Mouse (Mus musculus) stomach, embryonic 15.5 days (tissue): ENCODE data around the gene Cactin. TPM values are rescaled to one million over a fixed set of nuclear protein-coding genes. Genes with fewer than 3 reads are reported as not detected.
A peak's percentile ranks its signal among the peaks of the same experiment; 100 is the strongest.

ENCODE experiments used
- ATAC-seq: fragments of 200-750 bp; cut with Nextera tagmentation; 2 replicates; pipeline ENCODE4 v1.8.0; 2017; ENCODE audit warnings: low read depth, moderate number of reproducible peaks, moderate TSS enrichment; ENCODE audit not compliant: insufficient read depth, low FRiP score
- H3K27ac ChIP-seq: fragments of 300-500 bp; sonication (generic); 2 replicates; pipeline ENCODE4 v1.5.1; 2015; ENCODE audit warnings: mild to moderate bottlenecking, inconsistent platforms
- H3K27me3 ChIP-seq: fragments of 300-500 bp; sonication (generic); replicated peaks from 2 replicates; pipeline ENCODE4 v1.6.1; 2015; ENCODE audit warnings: inconsistent platforms
- H3K36me3 ChIP-seq: fragments of 300-500 bp; sonication (generic); 2 replicates; pipeline ENCODE4 v1.6.1; 2015; ENCODE audit warnings: inconsistent platforms
- H3K4me1 ChIP-seq: fragments of 300-500 bp; sonication (generic); 2 replicates; pipeline ENCODE4 v1.6.1; 2015; ENCODE audit warnings: inconsistent platforms
- H3K4me2 ChIP-seq: fragments of 300-500 bp; sonication (generic); 2 replicates; pipeline ENCODE4 v1.6.1; 2015; ENCODE audit warnings: mild to moderate bottlenecking, inconsistent platforms
- H3K4me3 ChIP-seq: fragments of 300-500 bp; sonication (generic); replicated peaks from 2 replicates; pipeline ENCODE4 v1.5.1; 2015; ENCODE audit warnings: inconsistent platforms
- H3K9ac ChIP-seq: fragments of 300-500 bp; sonication (generic); 2 replicates; pipeline ENCODE4 v1.6.1; 2015; ENCODE audit warnings: inconsistent platforms
- H3K9me3 ChIP-seq: fragments of 300-500 bp; sonication (generic); 2 replicates; pipeline ENCODE4 v1.6.1; 2016; ENCODE audit warnings: inconsistent platforms
- WGBS: fragments of 180-500 bp; shearing (Covaris S2); methylation state at CpG from one replicate; pipeline ENCODE4 v1.1.7; 2015; 5-methylcytosine and 5-hydroxymethylcytosine counted together
- polyA plus RNA-seq: library from polyadenylated mRNA; unstranded; fragments of >200 nt; fragmentation: Nextera tagmentation; extraction: Ambion mirVana; gene quantifications from 2 replicates; pipeline ENCODE4 v1.2.1, GENCODE M21; 2015

The Cactin gene
- 40.5 and 40.9 TPM in 2 replicates for polyA plus RNA-seq

GRCm38 (mm10) chr10:81320550-81321347 lies at the start of gene Cactin:
Cactin (plus strand) TSS chr10:81321103.
- H3K9me3 ChIP-seq = no peaks in the 10 kb centered on the region
- H3K9ac ChIP-seq = peak within 1 kb of the TSS; percentile 92
- H3K4me3 ChIP-seq = peak within 1 kb of the TSS; percentile 99
- peak within 1 kb of the TSS; percentile 78 for H3K4me2 ChIP-seq
- peaks cover 46% of the 10 kb centered on the region for H3K4me1 ChIP-seq
- H3K27ac ChIP-seq = peak within 1 kb of the TSS; percentile 92
- WGBS = under 1% methylated on average over 68 of the region's 68 CpGs
- peak; percentile 92 for ATAC-seq
- H3K27me3 ChIP-seq = no peaks in the 10 kb centered on the region
- H3K36me3 ChIP-seq = peaks cover 45% of the 10 kb centered on the region

DNA sequence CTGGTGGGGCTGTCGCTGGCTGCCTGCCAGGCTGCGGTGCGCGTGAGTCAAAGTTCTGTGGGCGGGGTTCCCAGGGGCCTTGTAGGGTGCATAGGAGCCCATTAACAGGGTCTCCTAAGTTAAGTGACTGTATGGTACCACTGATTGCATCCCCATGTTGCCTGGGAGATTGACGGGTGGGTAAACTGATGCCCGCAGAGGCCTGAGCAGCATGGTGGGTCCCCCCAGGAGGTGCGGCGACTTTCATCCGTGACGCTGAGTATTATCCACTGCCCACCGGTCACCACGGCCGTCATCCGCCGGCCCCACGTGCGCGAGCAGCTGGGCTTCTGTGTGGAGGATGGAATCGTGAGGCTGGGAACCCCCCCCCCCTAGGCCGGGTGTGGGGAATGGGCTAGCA lies 48.5 kb upstream of the Cactin start:
- ATAC-seq = 0 out of 2 replicates have a peak, but pooled peaks have one; percentile 4
- no peak overlapping the region for H3K27ac ChIP-seq
- H3K4me3 ChIP-seq = no peak overlapping the region
- H3K36me3 ChIP-seq = peaks cover 31% of the 10 kb centered on the region
- no peaks in the 10 kb centered on the region for H3K9me3 ChIP-seq
- no peaks in the 10 kb centered on the region for H3K27me3 ChIP-seq
- no peak overlapping the region for H3K4me2 ChIP-seq
- 96% methylated on average over 21 of the region's 21 CpGs for WGBS
- H3K9ac ChIP-seq = no peak overlapping the region
- peaks cover 11% of the 10 kb centered on the region for H3K4me1 ChIP-seq

DNA sequence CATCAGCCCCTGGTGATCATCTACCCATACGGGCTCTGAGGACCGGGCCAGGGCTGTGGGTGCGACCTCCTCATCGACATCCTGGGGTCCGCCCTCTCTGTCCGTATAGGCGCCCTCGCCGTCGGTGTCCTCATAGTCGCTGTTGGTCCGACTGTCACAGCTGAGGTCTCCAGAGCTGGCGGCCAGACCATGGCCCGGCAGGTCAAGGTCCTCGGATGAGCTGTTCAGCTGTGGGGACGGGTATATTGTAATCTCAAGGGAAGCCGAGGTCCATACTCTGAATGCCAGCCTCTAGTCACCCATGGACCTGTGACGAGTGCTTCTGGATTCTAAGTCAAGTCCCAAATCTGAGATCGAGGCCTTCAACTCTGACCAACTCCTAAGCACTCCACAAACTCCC lies 47.1 kb upstream of the Cactin start:
- Histone ChIP-seq H3K9me3 (no peaks in the 10 kb centered on the region), H3K27ac (no peak overlapping the region), H3K4me1 (peaks cover 5% of the 10 kb centered on the region), H3K27me3 (no peaks in the 10 kb centered on the region), H3K4me2 (no peak overlapping the region), H3K9ac (no peak overlapping the region), H3K4me3 (no peak overlapping the region), H3K36me3 (peaks cover 31% of the 10 kb centered on the region)
- 92% methylated on average over 19 of the region's 19 CpGs for WGBS
- no peak for ATAC-seq

- Histone ChIP-seq H3K27ac (no peak overlapping the region), H3K4me2 (no peak overlapping the region), H3K4me1 (no peaks in the 10 kb centered on the region), H3K9me3 (no peaks in the 10 kb centered on the region), H3K4me3 (no peak overlapping the region), H3K36me3 (peaks cover 15% of the 10 kb centered on the region; the same call in 1 of the 2 replicates), H3K27me3 (peaks cover 12% of the 10 kb centered on the region; the same call in 1 of the 2 replicates), H3K9ac (no peak overlapping the region)
- 76% methylated on average over 22 of the region's 22 CpGs for WGBS
- ATAC-seq = no peak
Observed at GRCm38 (mm10) chr10:81277676-81278075, 43.2 kb upstream of the Cactin start.

- peaks cover 25% of the 10 kb centered on the region for H3K27me3 ChIP-seq
- H3K9me3 ChIP-seq = no peaks in the 10 kb centered on the region
- H3K27ac ChIP-seq = no peak overlapping the region
- H3K4me1 ChIP-seq = peaks cover 8% of the 10 kb centered on the region; the same call in 1 of the 2 replicates
- H3K9ac ChIP-seq = no peak overlapping the region
- H3K4me2 ChIP-seq = no peak overlapping the region
- ATAC-seq = no peak
- H3K4me3 ChIP-seq = no peak overlapping the region
- 36% methylated on average over 10 of the region's 10 CpGs for WGBS
- no peaks in the 10 kb centered on the region for H3K36me3 ChIP-seq
Observed at GRCm38 (mm10) chr10:81279496-81279895, 41.4 kb upstream of the Cactin start.

DNA sequence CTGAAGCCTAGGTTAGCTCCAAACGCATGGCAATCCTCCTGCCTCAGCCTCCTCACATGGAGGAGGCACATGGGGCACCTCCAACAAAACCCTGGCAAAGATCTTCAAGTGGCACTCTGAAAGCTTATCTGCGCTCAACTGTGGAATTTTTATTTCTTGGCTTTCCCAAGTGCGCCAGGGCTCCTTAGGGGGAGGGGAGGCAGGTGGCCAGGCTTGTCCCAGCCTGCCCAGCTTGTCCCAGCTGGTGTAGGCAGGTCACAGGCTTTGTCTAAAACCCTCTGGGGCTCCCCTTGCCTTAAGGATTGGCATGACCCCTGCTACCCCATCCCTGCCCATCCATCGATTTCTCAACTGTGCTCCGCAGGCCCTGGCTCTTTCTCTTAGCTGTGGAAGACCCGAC lies 36.7 kb upstream of the Cactin start:
- Histone ChIP-seq H3K9ac (no peak overlapping the region), H3K9me3 (no peaks in the 10 kb centered on the region), H3K4me1 (peaks cover 32% of the 10 kb centered on the region), H3K27ac (no peak overlapping the region; the same call in 1 of the 2 replicates), H3K27me3 (peaks cover 34% of the 10 kb centered on the region), H3K4me3 (peak overlapping the region; percentile 50; the same call in 1 of the 2 replicates), H3K36me3 (no peaks in the 10 kb centered on the region), H3K4me2 (peak overlapping the region; percentile 85)
- no peak for ATAC-seq
- WGBS = 45% methylated on average over 6 of the region's 6 CpGs

DNA sequence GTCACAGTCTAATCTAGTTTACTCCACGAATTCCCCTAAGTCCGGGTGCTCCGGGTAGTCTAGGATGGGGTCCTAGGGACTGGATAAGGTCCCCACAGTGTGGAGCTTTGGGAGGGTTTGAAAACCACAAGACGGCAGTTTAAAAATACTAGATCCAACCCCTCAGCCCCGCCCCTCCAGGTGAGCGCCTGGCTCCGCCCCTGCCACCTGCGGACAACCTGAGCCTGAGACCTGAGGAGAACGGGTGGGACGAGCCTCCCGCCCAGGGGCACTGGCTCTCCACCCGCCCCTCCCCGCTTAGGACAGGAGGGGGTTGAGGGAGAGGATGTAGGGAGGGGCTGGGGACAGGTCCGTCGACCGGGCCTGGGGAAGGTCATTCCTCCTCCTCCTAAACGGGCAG lies 36.2 kb upstream of the Cactin start:
- 8% methylated on average over 17 of the region's 17 CpGs for WGBS

GRCm38 (mm10) chr10:81285694-81286450 lies 35.0 kb upstream of the Cactin start:
- WGBS = 2% methylated on average over 54 of the region's 54 CpGs
- peak; percentile 73 for ATAC-seq
- peaks cover 40% of the 10 kb centered on the region for H3K4me1 ChIP-seq
- peak overlapping the region; percentile 74 for H3K27ac ChIP-seq
- H3K9me3 ChIP-seq = no peaks in the 10 kb centered on the region
- peak overlapping the region; percentile 50 for H3K4me3 ChIP-seq
- H3K27me3 ChIP-seq = peaks cover 27% of the 10 kb centered on the region
- peak overlapping the region; percentile 85 for H3K4me2 ChIP-seq
- no peaks in the 10 kb centered on the region for H3K36me3 ChIP-seq
- peak overlapping the region; percentile 23; the same call in 1 of the 2 replicates for H3K9ac ChIP-seq

More for the DNA sequence above, 36.2 kb upstream of the Cactin start:
- Histone ChIP-seq H3K9ac (no peak overlapping the region), H3K27ac (peak overlapping the region; percentile 69), H3K4me3 (peak overlapping the region; percentile 50), H3K36me3 (no peaks in the 10 kb centered on the region), H3K27me3 (peaks cover 34% of the 10 kb centered on the region), H3K4me1 (peaks cover 32% of the 10 kb centered on the region), H3K9me3 (no peaks in the 10 kb centered on the region), H3K4me2 (peak overlapping the region; percentile 85)
- ATAC-seq = peak; percentile 36; the same call in 1 of the 2 replicates

GRCm38 (mm10) chr10:81286586-81286985 lies 34.3 kb upstream of the Cactin start:
- H3K27me3 ChIP-seq = peaks cover 22% of the 10 kb centered on the region
- H3K36me3 ChIP-seq = no peaks in the 10 kb centered on the region
- no peak overlapping the region for H3K4me3 ChIP-seq
- H3K27ac ChIP-seq = peak overlapping the region; percentile 74
- peak overlapping the region; percentile 85; the same call in 1 of the 2 replicates for H3K4me2 ChIP-seq
- no peaks in the 10 kb centered on the region for H3K9me3 ChIP-seq
- ATAC-seq = no peak
- H3K9ac ChIP-seq = no peak overlapping the region
- WGBS = 33% methylated on average over 6 of the region's 6 CpGs
- peaks cover 44% of the 10 kb centered on the region for H3K4me1 ChIP-seq

- 60% methylated on average over 8 of the region's 8 CpGs for WGBS
Observed at GRCm38 (mm10) chr10:81287513-81288157, 33.3 kb upstream of the Cactin start.

GRCm38 (mm10) chr10:81288601-81289000 lies 32.3 kb upstream of the Cactin start:
- Histone ChIP-seq H3K27me3 (peaks cover 18% of the 10 kb centered on the region), H3K9me3 (no peaks in the 10 kb centered on the region), H3K36me3 (no peaks in the 10 kb centered on the region), H3K9ac (no peak overlapping the region), H3K4me1 (peaks cover 50% of the 10 kb centered on the region), H3K4me2 (peak overlapping the region; percentile 27; the same call in 1 of the 2 replicates), H3K27ac (peak overlapping the region; percentile 16; the same call in 1 of the 2 replicates), H3K4me3 (no peak overlapping the region)
- WGBS = 31% methylated on average over 6 of the region's 6 CpGs
- ATAC-seq = no peak

More at GRCm38 (mm10) chr10:81287513-81288157, 33.3 kb upstream of the Cactin start:
- H3K36me3 ChIP-seq = no peaks in the 10 kb centered on the region
- no peak overlapping the region for H3K4me3 ChIP-seq
- H3K27me3 ChIP-seq = peaks cover 22% of the 10 kb centered on the region
- no peak for ATAC-seq
- H3K9me3 ChIP-seq = no peaks in the 10 kb centered on the region
- H3K4me1 ChIP-seq = peaks cover 49% of the 10 kb centered on the region
- no peak overlapping the region for H3K9ac ChIP-seq
- peak overlapping the region; percentile 10; the same call in 1 of the 2 replicates for H3K4me2 ChIP-seq
- peak overlapping the region; percentile 16; the same call in 1 of the 2 replicates for H3K27ac ChIP-seq
